Mouse (Mus musculus) thymus, adult 2 months (tissue): ENCODE measurements around the gene Zfp382. TPM values are rescaled to one million over a fixed set of nuclear protein-coding genes. Genes with fewer than 3 reads are reported as not detected.

Experiments
- DNase-seq: peaks from one replicate; pipeline ENCODE4 v3.0.0; 2021
- H3K27ac ChIP-seq: fragments of 200-500 bp; 2 replicates; pipeline ENCODE4 v1.5.1; 2012; ENCODE audit warnings: low read length, control low read depth; ENCODE audit not compliant: control insufficient read depth, insufficient read depth
- H3K27me3 ChIP-seq: fragments of 200-500 bp; 2 replicates; pipeline ENCODE4 v1.6.1; 2012; ENCODE audit warnings: mild to moderate bottlenecking, low read length, moderate library complexity, mixed read lengths; ENCODE audit not compliant: control insufficient read depth, insufficient read depth
- H3K36me3 ChIP-seq: fragments of 200-500 bp; 2 replicates; pipeline ENCODE4 v1.6.1; 2012; ENCODE audit warnings: mild to moderate bottlenecking, low read length, moderate library complexity; ENCODE audit not compliant: control insufficient read depth, insufficient read depth
- H3K4me1 ChIP-seq: fragments of 200-500 bp; replicated peaks from 2 replicates; pipeline ENCODE4 v1.6.1; 2012; ENCODE audit warnings: low read length; ENCODE audit not compliant: control insufficient read depth, insufficient read depth
- H3K4me3 ChIP-seq: fragments of 200-500 bp; 2 replicates; pipeline ENCODE4 v1.5.1; 2012; ENCODE audit warnings: mild to moderate bottlenecking, low read length, control low read depth, moderate library complexity; ENCODE audit not compliant: control insufficient read depth, insufficient read depth
- CTCF ChIP-seq: fragments of 200-500 bp; IDR thresholded peaks from 2 replicates; pipeline ENCODE4 v1.5.1; 2012; ENCODE audit warnings: mild to moderate bottlenecking, control low read depth, low read length, moderate library complexity, borderline replicate concordance; ENCODE audit not compliant: control insufficient read depth, poor library complexity, insufficient read depth; ENCODE audit errors: extremely low read depth
- POLR2A ChIP-seq: fragments of 200-500 bp; IDR thresholded peaks from 2 replicates; pipeline ENCODE4 v1.6.1; 2012; ENCODE audit warnings: mild to moderate bottlenecking, low read length, control low read depth, moderate library complexity; ENCODE audit not compliant: control insufficient read depth, poor library complexity, insufficient read depth; ENCODE audit errors: extremely low read depth
- WGBS: fragments of 180-500 bp; shearing (Covaris S2); methylation state at CpG from one replicate; pipeline ENCODE4 v1.1.7; 2018; 5-methylcytosine and 5-hydroxymethylcytosine counted together
- polyA plus RNA-seq: library from polyadenylated mRNA; depleted of rRNA; stranded (reverse); fragments of >200 nt; gene quantifications from 2 replicates; pipeline ENCODE4 v1.2.3, GENCODE M21; 2012

Zfp382 gene
- polyA plus RNA-seq, 1 experiment: 5.4 TPM

- Histone ChIP-seq H3K27me3 (no peaks in the 10 kb centered on the region), H3K4me1 (peaks cover 5% of the 10 kb centered on the region; the same call in 1 of the 2 replicates), H3K27ac (no peak overlapping the region), H3K4me3 (peak overlapping the region; percentile 54), H3K36me3 (no peaks in the 10 kb centered on the region)
- WGBS: 2% methylated on average over 35 of the region's 35 CpGs
- TF ChIP-seq CTCF: no peak
- TF ChIP-seq POLR2A: no peak
- peak; percentile 53 for DNase-seq
Observed at GRCm38 (mm10) chr7:30143555-30144209, 21.9 kb downstream of the Zfp382 start.

GRCm38 (mm10) chr7:30147011-30147410 lies 25.3 kb downstream of the Zfp382 start:
- DNase-seq: no peak
- TF ChIP-seq CTCF (no peak), POLR2A (no peak)
- Histone ChIP-seq H3K36me3 (no peaks in the 10 kb centered on the region), H3K4me3 (no peak overlapping the region), H3K27ac (no peak overlapping the region), H3K4me1 (peaks cover 5% of the 10 kb centered on the region; the same call in 1 of the 2 replicates), H3K27me3 (no peaks in the 10 kb centered on the region)
- WGBS: 97% methylated on average over 5 of the region's 5 CpGs

GRCm38 (mm10) chr7:30154040-30154439 lies 32.3 kb downstream of the Zfp382 start:
- Histone ChIP-seq H3K27me3 (no peaks in the 10 kb centered on the region), H3K4me3 (no peak overlapping the region), H3K27ac (no peak overlapping the region), H3K36me3 (peaks cover 9% of the 10 kb centered on the region), H3K4me1 (no peaks in the 10 kb centered on the region)
- TF ChIP-seq CTCF (no peak), POLR2A (no peak)
- 89% methylated on average over 1 of the region's 1 CpGs for WGBS
- no peak for DNase-seq

- Histone ChIP-seq H3K4me3 (no peak overlapping the region), H3K36me3 (peaks cover 20% of the 10 kb centered on the region), H3K4me1 (no peaks in the 10 kb centered on the region), H3K27ac (no peak overlapping the region), H3K27me3 (no peaks in the 10 kb centered on the region)
- WGBS: 98% methylated on average over 3 of the region's 3 CpGs
- no peak for DNase-seq
- no peak for TF ChIP-seq POLR2A
- TF ChIP-seq CTCF: no peak
Observed at GRCm38 (mm10) chr7:30155507-30155906, 33.8 kb downstream of the Zfp382 start.

- WGBS: 98% methylated on average over 5 of the region's 5 CpGs
- no peak overlapping the region for H3K27ac ChIP-seq
- H3K4me1 ChIP-seq: no peaks in the 10 kb centered on the region
- H3K4me3 ChIP-seq: no peak overlapping the region
- TF ChIP-seq CTCF (no peak), POLR2A (no peak)
- no peak for DNase-seq
- H3K27me3 ChIP-seq: no peaks in the 10 kb centered on the region
- peaks cover 44% of the 10 kb centered on the region for H3K36me3 ChIP-seq
Observed at GRCm38 (mm10) chr7:30163113-30163512, 41.4 kb downstream of the Zfp382 start.

- TF ChIP-seq CTCF: no peak
- no peak for TF ChIP-seq POLR2A
- H3K27ac ChIP-seq: no peak overlapping the region
- H3K4me3 ChIP-seq: no peak overlapping the region
- WGBS: 95% methylated on average over 2 of the region's 2 CpGs
- H3K4me1 ChIP-seq: 0 out of 2 replicates have a peak, but pooled peaks cover 2% of the 10 kb centered on the region
- DNase-seq: no peak
- H3K27me3 ChIP-seq: no peaks in the 10 kb centered on the region
- peaks cover 28% of the 10 kb centered on the region for H3K36me3 ChIP-seq
Observed at GRCm38 (mm10) chr7:30164745-30165144, 43.0 kb downstream of the Zfp382 start.
